Mouse (Mus musculus): Measurements from ENCODE around the gene St6galnac5.

GRCm38 (mm10) chr3:152980978-152981974, 770 bp downstream of the St6galnac5 start:
- TF ChIP-seq POLR2A (IDR thresholded peaks at IDR 0.05; ENCODE audit: extremely low read depth, insufficient read depth, low read length) (no peak), CTCF (IDR thresholded peaks at IDR 0.05; ENCODE audit: low read depth, low read length) (no peak)

Measured in liver, adult 2 months (tissue).